In the genomic region with DNA sequence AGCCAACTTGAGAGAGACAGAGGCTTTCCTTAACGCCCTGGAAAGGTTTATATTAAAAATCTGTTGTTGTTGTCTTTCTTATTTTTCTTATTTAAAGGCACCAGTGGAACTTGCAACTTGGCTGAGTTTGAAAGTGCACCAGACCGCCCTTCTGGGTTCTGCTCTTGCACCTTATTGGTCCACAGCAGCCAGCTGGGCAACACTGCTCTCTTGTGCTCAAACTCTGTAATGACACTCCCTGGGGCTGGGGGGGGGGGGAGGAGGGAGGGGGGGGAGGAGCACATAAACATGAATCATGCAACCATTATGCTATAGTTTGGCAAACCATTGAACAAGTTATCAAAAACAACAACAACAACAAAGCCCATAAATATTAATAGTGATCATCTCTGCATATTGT, we compare ENCODE assay signal across 9 mouse cellular contexts. TPM values are rescaled to one million over a fixed set of nuclear protein-coding genes. Genes with fewer than 3 reads are reported as not detected.
DNase-seq lines count a peak whose midpoint lies in the region; ATAC-seq and TF ChIP-seq lines count a peak whose summit lies in the region.
"Had no signal": no experiment of that assay in that cellular context is flagged by ENCODE, and none has a peak within 500 bp of the region (broad histone marks: within the 10 kb centered on the region; RNA-seq: fewer than 3 reads in every experiment).

No protein-coding gene starts in this region.

- intact Hi-C loops in heart, postnatal 10 days (cut with DNase I), result loop anchor here (10.0 kb wide), 1 partner anchor 807 kb away; no protein-coding TSS in a partner anchor

- H3K9ac ChIP-seq in forebrain, embryonic 11.5 days (ENCODE audit: low read length), result no peak overlapping the region
- no peak overlapping the region for H3K9ac ChIP-seq in forebrain, embryonic 15.5 days (replicated peaks)
- H3K9ac ChIP-seq in lung, embryonic 16.5 days (ENCODE audit: low read length), result no peak overlapping the region
- H3K9ac ChIP-seq: limb, embryonic 15.5 days had no signal

- TF ChIP-seq POLR2A in thymus, adult 2 months (IDR thresholded peaks at IDR 0.05; ENCODE audit: control insufficient read depth, extremely low read depth, insufficient read depth, low read length, poor library complexity), result no peak

- no peak overlapping the region for H3K4me3 ChIP-seq in forebrain, embryonic 11.5 days (ENCODE audit: low read depth, low read length)
- no peak overlapping the region for H3K4me3 ChIP-seq in forebrain, embryonic 15.5 days
- H3K4me3 ChIP-seq in lung, embryonic 16.5 days (ENCODE audit: low read length), result no peak overlapping the region
- H3K4me3 ChIP-seq in thymus, adult 2 months (ENCODE audit: control insufficient read depth, insufficient read depth, low read length), result no peak overlapping the region
- H3K4me3 ChIP-seq: limb, embryonic 15.5 days had no signal

- H3K27ac ChIP-seq in forebrain, embryonic 11.5 days (ENCODE audit: low read depth, low read length), result no peak overlapping the region
- H3K27ac ChIP-seq in forebrain, embryonic 15.5 days (replicated peaks), result no peak overlapping the region
- no peak overlapping the region for H3K27ac ChIP-seq in lung, embryonic 16.5 days (ENCODE audit: low read length)
- H3K27ac ChIP-seq in thymus, adult 2 months (ENCODE audit: control insufficient read depth, insufficient read depth, low read length), result no peak overlapping the region
- H3K27ac ChIP-seq: limb, embryonic 15.5 days had no signal

- no peaks in the 10 kb centered on the region for H3K27me3 ChIP-seq in forebrain, embryonic 11.5 days (ENCODE audit: control insufficient read depth, insufficient read depth, low read length)
- H3K27me3 ChIP-seq in forebrain, embryonic 15.5 days, result no peaks in the 10 kb centered on the region
- H3K27me3 ChIP-seq in lung, embryonic 16.5 days (ENCODE audit: control insufficient read depth, insufficient read depth, low read depth, low read length), result no peaks in the 10 kb centered on the region
- no peaks in the 10 kb centered on the region for H3K27me3 ChIP-seq in thymus, adult 2 months (ENCODE audit: control insufficient read depth, insufficient read depth, low read length)
- H3K27me3 ChIP-seq: limb, embryonic 15.5 days had no signal

- WGBS in forebrain, embryonic 11.5 days, result 25% methylated on average over 2 of the region's 2 CpGs
- WGBS in forebrain, embryonic 15.5 days, result 21% methylated on average over 2 of the region's 2 CpGs
- 11% methylated on average over 2 of the region's 2 CpGs for WGBS in lung, embryonic 16.5 days
- 17% methylated on average over 2 of the region's 2 CpGs for WGBS in thymus, adult 2 months

- H3K4me2 ChIP-seq in forebrain, embryonic 11.5 days (ENCODE audit: low read depth, low read length, severe bottlenecking), result no peak overlapping the region
- no peak overlapping the region for H3K4me2 ChIP-seq in forebrain, embryonic 15.5 days (replicated peaks)
- no peak overlapping the region for H3K4me2 ChIP-seq in lung, embryonic 16.5 days (ENCODE audit: low read depth, low read length)
- H3K4me2 ChIP-seq: limb, embryonic 15.5 days had no signal

- no peaks in the 10 kb centered on the region for H3K9me3 ChIP-seq in forebrain, embryonic 11.5 days (ENCODE audit: control insufficient read depth, low read length)
- no peaks in the 10 kb centered on the region for H3K9me3 ChIP-seq in forebrain, embryonic 15.5 days
- no peaks in the 10 kb centered on the region for H3K9me3 ChIP-seq in lung, embryonic 16.5 days (ENCODE audit: control insufficient read depth, low read length)
- H3K9me3 ChIP-seq: limb, embryonic 15.5 days had no signal

- peak; percentile 71 for DNase-seq in forebrain, embryonic 11.5 days (ENCODE audit: low spot score)
- peak; percentile 51 for DNase-seq in ovary, postnatal 14 days (ENCODE audit: low spot score)
- DNase-seq in ovary, adult 18-20 months (ENCODE audit: low spot score), result no peak
- DNase-seq in c-Kit-positive CD71-negative TER-119-negative erythroid progenitor cells, embryonic 14.5 days (ENCODE audit: low read depth), result peak; percentile 28
- peak; percentile 64 to 76 for DNase-seq in heart, postnatal 10 days
- peak; percentile 39 for DNase-seq in thymus, adult 2 months

- no peaks in the 10 kb centered on the region for H3K36me3 ChIP-seq in forebrain, embryonic 11.5 days (ENCODE audit: control insufficient read depth, insufficient read depth, low read length)
- no peaks in the 10 kb centered on the region for H3K36me3 ChIP-seq in forebrain, embryonic 15.5 days
- no peaks in the 10 kb centered on the region for H3K36me3 ChIP-seq in lung, embryonic 16.5 days (ENCODE audit: control insufficient read depth, insufficient read depth, low read length)
- no peaks in the 10 kb centered on the region for H3K36me3 ChIP-seq in thymus, adult 2 months (ENCODE audit: control insufficient read depth, insufficient read depth, low read length)
- H3K36me3 ChIP-seq: limb, embryonic 15.5 days had no signal

- H3K4me1 ChIP-seq in forebrain, embryonic 11.5 days (replicated peaks; ENCODE audit: control insufficient read depth, insufficient read depth, low read length), result 0 out of 2 replicates have a peak, but pooled peaks cover 1% of the 10 kb centered on the region
- H3K4me1 ChIP-seq in forebrain, embryonic 15.5 days, result peaks cover 4% of the 10 kb centered on the region; the same call in 1 of the 2 replicates
- H3K4me1 ChIP-seq in lung, embryonic 16.5 days (replicated peaks; ENCODE audit: control insufficient read depth, insufficient read depth, low read length), result peaks cover 17% of the 10 kb centered on the region
- no peaks in the 10 kb centered on the region for H3K4me1 ChIP-seq in thymus, adult 2 months (replicated peaks; ENCODE audit: control insufficient read depth, insufficient read depth, low read length)

- 0 out of 2 replicates have a peak, but pooled peaks have one; percentile 17 for TF ChIP-seq CTCF in thymus, adult 2 months (IDR thresholded peaks at IDR 0.05; ENCODE audit: borderline replicate concordance, control insufficient read depth, extremely low read depth, insufficient read depth, low read length, poor library complexity)

- ATAC-seq in forebrain, embryonic 11.5 days (replicated peaks; ENCODE audit: low FRiP score), result no peak
- no peak for ATAC-seq in forebrain, embryonic 15.5 days (replicated peaks)
- peak; percentile 41; the same call in 1 of the 2 replicates for ATAC-seq in lung, embryonic 16.5 days (ENCODE audit: low read depth)

RNA-seq across cellular contexts. Expression of gene Zbtb2, which starts 46.5 kb away (rescaled TPM):
- 21.2 and 21.8 TPM in 2 replicates for polyA plus RNA-seq in forebrain, embryonic 11.5 days (2014; fragmentation: Nextera tagmentation; extraction: Ambion mirVana)
- polyA plus RNA-seq in forebrain, embryonic 15.5 days (2015; fragmentation: Nextera tagmentation; extraction: Ambion mirVana), result 17.8 and 18.4 TPM in 2 replicates
- 1 to 10 TPM; 8.9 to 9.2 TPM for total RNA-seq in heart, postnatal 10 days (2021)
- polyA plus RNA-seq in lung, embryonic 16.5 days (2015; fragmentation: Nextera tagmentation; extraction: Ambion mirVana), result 14.1 and 16.4 TPM in 2 replicates
- polyA plus RNA-seq in thymus, adult 2 months (2012; rRNA removed), result 32.8 and 37.9 TPM in 2 replicates
